Mouse (Mus musculus) kidney, embryonic 16.5 days (tissue): ENCODE data around the gene Depdc1a. TPM values are rescaled to one million over a fixed set of nuclear protein-coding genes. Genes with fewer than 3 reads are reported as not detected.
"Not testable (repeated sequence)": the region's sequence is repeated elsewhere in the genome, so short reads cannot be mapped to it uniquely, and the experiment has no call there.

Experiments
- ATAC-seq: fragments of 200-750 bp; cut with Nextera tagmentation; 2 replicates; pipeline ENCODE4 v1.8.0; 2017; ENCODE audit warnings: moderate TSS enrichment; ENCODE audit not compliant: low FRiP score, low TSS enrichment
- H3K27ac ChIP-seq: fragments of 300-500 bp; sonication (generic); 2 replicates; pipeline ENCODE4 v1.5.1; 2014; ENCODE audit warnings: low read length
- H3K27me3 ChIP-seq: fragments of 300-500 bp; sonication (generic); 2 replicates; pipeline ENCODE4 v1.6.1; 2014; ENCODE audit warnings: low read length, control low read depth, mixed read lengths; ENCODE audit not compliant: insufficient read depth
- H3K36me3 ChIP-seq: fragments of 300-500 bp; sonication (generic); 2 replicates; pipeline ENCODE4 v1.6.1; 2014; ENCODE audit warnings: low read length, control low read depth, mixed read lengths; ENCODE audit not compliant: insufficient read depth
- H3K4me1 ChIP-seq: fragments of 300-500 bp; sonication (generic); 2 replicates; pipeline ENCODE4 v1.6.1; 2014; ENCODE audit warnings: low read length, control low read depth, mixed read lengths; ENCODE audit not compliant: insufficient read depth
- H3K4me2 ChIP-seq: fragments of 300-500 bp; sonication (generic); replicated peaks from 2 replicates; pipeline ENCODE4 v1.6.1; 2014; ENCODE audit warnings: low read depth, low read length
- H3K4me3 ChIP-seq: fragments of 300-500 bp; sonication (generic); 2 replicates; pipeline ENCODE4 v1.5.1; 2014; ENCODE audit warnings: mild to moderate bottlenecking, low read length
- H3K9ac ChIP-seq: fragments of 300-500 bp; sonication (generic); replicated peaks from 2 replicates; pipeline ENCODE4 v1.6.1; 2014; ENCODE audit warnings: low read length
- H3K9me3 ChIP-seq: fragments of 300-500 bp; sonication (generic); 2 replicates; pipeline ENCODE4 v1.6.1; 2016; ENCODE audit warnings: low read length, control low read depth
- WGBS: fragments of 180-500 bp; shearing (Covaris S2); extraction: QIAGEN DNeasy Blood & Tissue Kit; methylation state at CpG from one replicate; pipeline ENCODE4 v1.1.7; 2014; 5-methylcytosine and 5-hydroxymethylcytosine counted together
- polyA plus RNA-seq: library from polyadenylated mRNA; unstranded; fragments of >200 nt; fragmentation: Nextera tagmentation; extraction: Ambion mirVana; gene quantifications from 2 replicates; pipeline ENCODE4 v1.2.1, GENCODE M21; 2015

Depdc1a gene
- 34.5 and 36.3 TPM in 2 replicates for polyA plus RNA-seq

DNA sequence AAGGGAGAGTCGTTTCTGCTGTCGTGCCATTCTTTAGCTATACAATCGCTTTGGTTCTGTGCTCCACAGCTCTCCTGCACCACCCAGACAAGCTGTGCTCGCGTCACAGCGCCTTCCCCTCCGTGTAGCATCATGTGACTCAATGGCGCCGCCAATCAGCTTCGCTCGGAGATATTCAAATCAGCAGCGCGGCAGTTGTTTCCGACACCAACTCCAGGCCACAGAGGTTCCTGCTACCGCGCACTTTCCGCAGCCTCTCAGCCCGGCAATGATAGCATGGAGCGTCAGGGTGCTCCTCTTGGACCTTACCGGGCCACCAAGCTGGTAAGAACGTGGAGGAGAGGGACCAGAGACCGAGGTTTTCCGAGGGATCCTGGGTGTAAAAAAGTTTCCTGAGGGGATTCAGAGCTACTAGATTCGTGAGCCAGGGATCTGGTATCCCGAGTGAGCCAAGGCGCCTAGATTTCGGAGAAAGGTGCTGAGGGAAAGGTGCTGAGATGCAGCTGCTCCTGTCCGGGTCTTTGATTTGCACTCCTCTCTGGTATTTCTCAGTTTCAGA, at the start of gene Depdc1a:
Depdc1a (plus strand) TSS at position 191 of the 559 bp plus-strand sequence.
- under 1% methylated on average over 28 of the region's 28 CpGs for WGBS

DNA sequence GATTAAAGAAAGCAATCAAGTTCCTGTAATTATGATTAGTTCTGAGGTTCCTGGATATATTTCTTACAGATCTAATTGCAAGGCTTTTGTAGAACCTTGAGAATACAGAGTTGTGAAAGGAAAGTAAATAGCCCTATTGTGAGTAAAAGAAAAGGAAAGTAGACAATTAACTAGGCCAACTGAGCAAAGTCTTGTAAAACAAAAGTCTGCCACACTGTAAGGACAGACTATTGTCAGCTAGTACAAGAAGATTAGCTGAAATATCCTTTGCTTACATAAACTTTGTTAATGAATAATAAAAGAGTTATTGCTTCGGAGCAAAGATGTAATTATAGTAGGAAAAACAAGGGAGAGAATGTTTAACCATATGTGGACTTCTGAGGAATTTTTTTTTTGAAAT, 25.2 kb upstream of the Depdc1a start:
- ATAC-seq, result no peak
- H3K4me3 ChIP-seq, result no peak overlapping the region
- no peaks in the 10 kb centered on the region for H3K4me1 ChIP-seq
- H3K36me3 ChIP-seq, result no peaks in the 10 kb centered on the region
- no peak overlapping the region for H3K4me2 ChIP-seq
- no peak overlapping the region for H3K27ac ChIP-seq
- H3K9ac ChIP-seq, result no peak overlapping the region
- no peaks in the 10 kb centered on the region for H3K27me3 ChIP-seq
- 76% methylated on average over 1 of the region's 1 CpGs for WGBS
- no peaks in the 10 kb centered on the region for H3K9me3 ChIP-seq

More for the DNA sequence above, at the start of gene Depdc1a:
- Histone ChIP-seq H3K9ac (peak within 1 kb of the TSS; percentile 77), H3K36me3 (0 out of 2 replicates have a peak, but pooled peaks cover 4% of the 10 kb centered on the region), H3K4me2 (peak within 1 kb of the TSS; percentile 60), H3K27me3 (no peaks in the 10 kb centered on the region), H3K4me3 (peak within 1 kb of the TSS; percentile 55), H3K4me1 (peaks cover 5% of the 10 kb centered on the region; the same call in 1 of the 2 replicates), H3K27ac (no peak within 1 kb of the TSS), H3K9me3 (no peaks in the 10 kb centered on the region)
- ATAC-seq, result peak; percentile 100

DNA sequence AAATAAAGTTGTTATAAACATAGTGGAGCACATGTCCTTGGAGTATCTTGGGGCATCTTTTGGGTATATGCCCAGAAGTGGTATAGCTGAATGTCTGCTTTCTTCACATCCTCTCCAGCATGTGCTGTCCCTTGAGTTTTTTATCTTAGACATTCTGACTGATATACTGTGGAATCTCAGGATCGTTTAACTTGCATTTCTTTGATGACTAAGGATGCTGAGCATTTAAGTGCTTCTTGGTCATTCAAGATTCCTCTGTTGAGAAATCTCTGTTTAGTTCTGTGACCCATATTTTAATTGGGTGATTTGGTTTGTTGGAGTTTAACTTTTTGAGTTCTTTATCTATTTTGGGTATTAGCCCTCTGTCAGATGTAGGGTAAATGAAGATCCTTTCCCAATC, 19.8 kb upstream of the Depdc1a start:
- no peak overlapping the region for H3K4me2 ChIP-seq
- H3K9me3 ChIP-seq, result no peaks in the 10 kb centered on the region
- H3K27me3 ChIP-seq, result no peaks in the 10 kb centered on the region
- no peak overlapping the region for H3K4me3 ChIP-seq
- no peaks in the 10 kb centered on the region for H3K4me1 ChIP-seq
- 79% methylated on average over 1 of the region's 1 CpGs for WGBS
- ATAC-seq, result no peak
- H3K9ac ChIP-seq, result no peak overlapping the region
- no peaks in the 10 kb centered on the region for H3K36me3 ChIP-seq
- no peak overlapping the region for H3K27ac ChIP-seq

DNA sequence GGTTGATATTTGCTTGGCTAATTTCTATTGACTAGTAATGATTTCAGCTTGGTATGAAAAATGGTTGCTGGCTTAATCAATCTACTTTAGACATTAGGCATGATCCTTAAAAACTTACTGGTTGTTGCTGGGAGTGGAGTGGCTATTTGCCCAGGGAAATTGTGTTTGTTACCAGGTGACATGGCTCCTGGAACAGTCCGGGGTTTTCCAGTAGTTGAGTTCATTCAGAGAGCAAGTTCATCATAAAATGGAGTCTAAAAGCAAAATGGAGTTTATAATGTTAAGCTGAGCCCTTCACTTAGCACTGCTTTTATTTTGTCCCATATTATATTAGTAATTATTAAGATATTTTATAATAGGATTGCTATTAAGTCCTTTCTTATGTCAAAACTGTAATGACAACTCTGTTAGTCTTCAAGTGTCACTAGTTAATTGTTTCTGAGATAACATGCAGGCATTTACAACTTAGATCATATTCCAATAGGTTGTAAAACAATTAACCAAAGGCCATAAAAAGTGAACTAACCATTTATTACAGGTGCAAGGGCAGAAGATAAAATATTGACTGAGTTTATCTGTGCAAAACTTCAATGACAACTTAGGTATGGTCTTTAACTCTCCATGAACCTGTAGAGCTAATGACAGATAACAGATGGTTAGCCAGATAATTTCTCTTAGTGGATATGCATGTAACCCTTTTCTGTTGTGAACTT, 17.8 kb upstream of the Depdc1a start:
- 80% methylated on average over 1 of the region's 1 CpGs for WGBS
- no peak overlapping the region for H3K4me3 ChIP-seq
- ATAC-seq, result no peak

DNA sequence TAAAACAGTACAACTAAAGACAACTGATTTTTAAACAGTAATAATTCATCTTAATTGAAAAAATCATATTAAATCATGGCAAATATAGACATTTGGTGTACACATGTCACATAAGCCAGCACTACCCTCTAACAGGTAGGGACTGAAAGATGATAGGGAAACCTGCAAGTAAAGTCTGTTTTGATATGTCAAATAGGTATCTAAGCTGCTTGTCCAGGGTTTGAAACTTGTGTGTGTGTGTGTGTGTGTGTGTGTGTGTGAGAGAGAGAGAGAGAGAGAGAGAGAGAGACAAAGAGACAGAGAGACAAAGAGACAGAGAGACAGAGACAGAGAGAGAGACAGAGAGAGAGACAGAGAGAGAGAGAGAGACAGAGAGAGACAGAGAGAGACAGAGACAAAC, 524 bp upstream of the Depdc1a start:
- peak overlapping the region; percentile 60 for H3K4me2 ChIP-seq
- H3K27me3 ChIP-seq, H3K9me3 ChIP-seq, ATAC-seq, H3K4me1 ChIP-seq, H3K36me3 ChIP-seq, H3K27ac ChIP-seq: not testable (repeated sequence)
- H3K9ac ChIP-seq, result peak overlapping the region; percentile 71
- peak overlapping the region; percentile 55 for H3K4me3 ChIP-seq

More for the DNA sequence above, 17.8 kb upstream of the Depdc1a start:
- Histone ChIP-seq H3K9me3 (no peaks in the 10 kb centered on the region), H3K4me2 (no peak overlapping the region), H3K9ac (no peak overlapping the region), H3K27ac (no peak overlapping the region), H3K36me3 (no peaks in the 10 kb centered on the region), H3K4me1 (no peaks in the 10 kb centered on the region), H3K27me3 (no peaks in the 10 kb centered on the region)

DNA sequence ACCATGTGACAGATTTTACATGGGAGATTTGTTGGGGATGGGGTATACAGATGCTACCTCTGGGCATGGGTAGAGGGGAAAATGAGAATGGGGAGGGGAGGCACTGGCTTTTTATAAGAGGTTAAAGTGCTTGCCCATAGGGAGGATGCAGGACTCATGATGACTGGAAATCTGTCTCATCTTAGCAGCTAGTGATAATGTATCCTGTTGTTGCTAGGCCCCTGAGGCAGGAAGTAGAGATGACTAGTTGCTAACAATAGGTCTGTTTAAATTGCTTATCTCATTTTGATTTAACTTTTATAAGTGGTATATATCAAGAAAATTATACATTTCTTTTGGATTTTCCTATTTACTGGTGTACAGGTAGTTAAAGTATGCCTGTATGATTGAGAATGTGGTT, 13.7 kb downstream of the Depdc1a start:
- no peak for ATAC-seq
- H3K36me3 ChIP-seq, result peaks cover 2% of the 10 kb centered on the region; the same call in 1 of the 2 replicates
- no peaks in the 10 kb centered on the region for H3K9me3 ChIP-seq
- no peak overlapping the region for H3K4me3 ChIP-seq
- H3K27me3 ChIP-seq, result no peaks in the 10 kb centered on the region
- H3K4me2 ChIP-seq, result no peak overlapping the region
- H3K9ac ChIP-seq, result no peak overlapping the region
- H3K27ac ChIP-seq, result no peak overlapping the region
- no peaks in the 10 kb centered on the region for H3K4me1 ChIP-seq

DNA sequence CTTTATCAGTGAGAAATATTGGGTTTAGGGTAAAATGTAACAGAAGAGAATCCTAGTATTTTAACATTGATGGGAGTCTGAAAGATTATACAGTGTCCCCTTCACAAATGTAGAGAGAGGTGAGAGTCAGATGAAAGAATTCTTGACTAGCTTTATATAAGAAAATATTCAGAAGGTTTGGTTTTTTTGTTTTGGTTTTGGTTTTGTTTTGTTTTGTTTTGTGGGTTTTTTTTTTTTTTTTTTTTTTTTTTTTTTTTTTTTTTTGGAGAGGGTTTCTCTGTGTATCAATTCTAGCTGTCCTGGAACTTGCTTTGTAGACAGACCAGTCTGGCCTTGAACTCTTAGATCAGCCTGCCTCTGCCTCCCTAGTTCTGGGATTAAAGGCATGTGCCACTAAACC, 33.3 kb downstream of the Depdc1a start:
- Histone ChIP-seq H3K4me3 (no peak overlapping the region), H3K27ac (no peak overlapping the region), H3K9me3 (no peaks in the 10 kb centered on the region), H3K9ac (no peak overlapping the region), H3K4me1 (no peaks in the 10 kb centered on the region), H3K27me3 (no peaks in the 10 kb centered on the region), H3K4me2 (no peak overlapping the region), H3K36me3 (0 out of 2 replicates have a peak, but pooled peaks cover 2% of the 10 kb centered on the region)
- no peak for ATAC-seq

DNA sequence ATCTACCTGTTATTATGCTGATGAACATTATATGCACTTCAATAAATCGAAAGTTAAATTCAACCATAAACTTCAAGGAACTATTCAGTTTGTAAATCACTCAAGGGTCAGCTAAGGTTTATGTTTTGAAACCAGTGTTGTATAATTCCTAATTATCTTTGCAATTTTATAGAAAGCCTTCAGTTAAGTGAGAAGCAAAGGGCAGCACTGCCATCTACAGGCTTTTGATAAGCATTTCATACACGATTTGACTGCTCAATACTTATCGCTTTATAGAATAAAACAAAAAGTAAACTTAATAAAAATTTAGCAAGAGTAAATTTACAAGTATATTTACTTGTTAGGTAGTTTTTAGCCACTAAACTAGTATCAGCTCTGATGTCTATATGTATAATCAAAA, 53.1 kb downstream of the Depdc1a start:
- ATAC-seq, result no peak
- WGBS, result 71% methylated on average over 3 of the region's 3 CpGs

DNA sequence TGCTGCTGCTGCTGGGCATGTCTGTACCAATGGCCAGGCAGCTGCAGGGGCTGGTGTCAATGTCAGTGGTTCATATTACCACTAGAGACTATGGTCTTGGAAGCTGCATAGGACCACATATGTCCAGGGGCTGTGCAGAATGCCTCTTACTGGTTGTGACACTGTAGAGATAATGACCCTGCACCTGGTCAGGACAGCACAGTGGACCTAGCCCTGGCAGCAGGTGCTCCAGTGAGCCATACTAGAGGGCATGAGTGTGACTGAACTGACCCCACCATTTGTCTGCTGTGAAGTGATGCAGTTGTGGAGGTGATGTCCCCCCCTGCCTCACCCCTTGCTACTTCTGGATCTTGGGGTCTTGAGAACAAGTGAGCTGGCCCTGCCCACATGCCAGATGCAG, 55.0 kb downstream of the Depdc1a start:
- ATAC-seq, result no peak
- Histone ChIP-seq H3K4me3 (no peak overlapping the region), H3K4me2 (no peak overlapping the region), H3K36me3 (no peaks in the 10 kb centered on the region), H3K9me3 (no peaks in the 10 kb centered on the region), H3K27me3 (no peaks in the 10 kb centered on the region), H3K9ac (no peak overlapping the region), H3K4me1 (no peaks in the 10 kb centered on the region), H3K27ac (no peak overlapping the region)

More for the DNA sequence above, 53.1 kb downstream of the Depdc1a start:
- Histone ChIP-seq H3K27me3 (no peaks in the 10 kb centered on the region), H3K9ac (no peak overlapping the region), H3K4me3 (no peak overlapping the region), H3K27ac (no peak overlapping the region), H3K4me2 (no peak overlapping the region), H3K36me3 (no peaks in the 10 kb centered on the region), H3K9me3 (no peaks in the 10 kb centered on the region), H3K4me1 (no peaks in the 10 kb centered on the region)
